Mouse (Mus musculus): ENCODE measurements around the gene Ric8a. TPM values are rescaled to one million over a fixed set of nuclear protein-coding genes. Genes with fewer than 3 reads are reported as not detected.

Gene Ric8a
- polyA plus RNA-seq, 1 experiment from 2014 or later = 62.5 TPM

DNA sequence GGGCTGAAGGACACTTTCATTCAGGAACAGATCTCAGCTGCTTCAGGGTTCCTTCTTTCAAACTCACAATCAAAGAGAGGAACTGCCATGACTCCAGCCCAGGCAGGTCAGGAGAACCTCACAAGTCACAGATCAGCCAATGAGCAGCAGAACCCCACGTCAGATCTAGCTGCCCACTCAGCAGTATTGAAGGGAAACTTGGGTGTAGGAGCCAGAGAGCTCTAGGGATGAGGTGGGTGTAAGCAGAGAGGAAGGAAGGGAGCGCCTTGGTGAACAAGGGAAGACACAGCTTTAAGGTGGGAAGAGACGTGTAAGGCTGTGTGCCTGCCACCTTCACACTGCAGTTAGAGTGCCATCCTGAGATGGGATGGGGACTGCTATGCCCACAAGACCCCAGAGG is 55.5 kb downstream of the Ric8a start:
- no peak for ATAC-seq (ENCODE audit: insufficient read depth, low FRiP score)
- no peaks in the 10 kb centered on the region for H3K9me3 ChIP-seq (replicated peaks; ENCODE audit: control insufficient read depth, low read length)
- WGBS = 49% methylated on average over 3 of the region's 3 CpGs
- no peak overlapping the region for H3K4me3 ChIP-seq (replicated peaks; ENCODE audit: low read length)
- no peaks in the 10 kb centered on the region for H3K4me1 ChIP-seq (ENCODE audit: control insufficient read depth, insufficient read depth, low read length)
- no peaks in the 10 kb centered on the region for H3K27me3 ChIP-seq (ENCODE audit: control insufficient read depth, insufficient read depth, low read length)
- peak overlapping the region; percentile 90 for H3K27ac ChIP-seq (ENCODE audit: low read length)
- H3K36me3 ChIP-seq (ENCODE audit: control insufficient read depth, insufficient read depth, low read length) = no peaks in the 10 kb centered on the region
- H3K4me2 ChIP-seq (ENCODE audit: low read depth, low read length) = 0 out of 2 replicates have a peak overlapping the region, but pooled peaks have one; percentile 15
- peak overlapping the region; percentile 43; the same call in 1 of the 2 replicates for H3K9ac ChIP-seq (ENCODE audit: low read length)

- ATAC-seq (ENCODE audit: insufficient read depth, low FRiP score) = peak; percentile 89
- Histone ChIP-seq H3K9me3 (replicated peaks; ENCODE audit: control insufficient read depth, low read length) (no peaks in the 10 kb centered on the region), H3K27me3 (ENCODE audit: control insufficient read depth, insufficient read depth, low read length) (no peaks in the 10 kb centered on the region), H3K27ac (ENCODE audit: low read length) (peak overlapping the region; percentile 90), H3K4me3 (replicated peaks; ENCODE audit: low read length) (no peak overlapping the region), H3K36me3 (ENCODE audit: control insufficient read depth, insufficient read depth, low read length) (no peaks in the 10 kb centered on the region), H3K9ac (ENCODE audit: low read length) (peak overlapping the region; percentile 43; the same call in 1 of the 2 replicates), H3K4me1 (ENCODE audit: control insufficient read depth, insufficient read depth, low read length) (no peaks in the 10 kb centered on the region), H3K4me2 (ENCODE audit: low read depth, low read length) (peak overlapping the region; percentile 15; the same call in 1 of the 2 replicates)
- WGBS = 56% methylated on average over 5 of the region's 5 CpGs
Measured at GRCm38 (mm10) chr7:140912846-140913482, 56.2 kb downstream of the Ric8a start.

Other genes starting within 250 kb of the Ric8a start
- gene Olfr61, start 228.0 kb upstream of the Ric8a start, polyA plus RNA-seq (2015; fragmentation: Nextera tagmentation; extraction: Ambion mirVana) = not detected in 2 replicates
- gene Olfr53, start 210.5 kb upstream of the Ric8a start, polyA plus RNA-seq (2015; fragmentation: Nextera tagmentation; extraction: Ambion mirVana) = not detected in 2 replicates
- gene Olfr539, start 197.0 kb upstream of the Ric8a start, polyA plus RNA-seq (2015; fragmentation: Nextera tagmentation; extraction: Ambion mirVana) = not detected in 2 replicates
- not detected in 2 replicates for gene Olfr45, start 175.0 kb upstream of the Ric8a start, polyA plus RNA-seq (2015; fragmentation: Nextera tagmentation; extraction: Ambion mirVana)
- gene Olfr541, start 159.7 kb upstream of the Ric8a start, polyA plus RNA-seq (2015; fragmentation: Nextera tagmentation; extraction: Ambion mirVana) = not detected in 2 replicates
- gene Cyp2e1, start 93.2 kb upstream of the Ric8a start, polyA plus RNA-seq (2015; fragmentation: Nextera tagmentation; extraction: Ambion mirVana) = not detected in 2 replicates
- gene Syce1, start 69.1 kb upstream of the Ric8a start, polyA plus RNA-seq (2015; fragmentation: Nextera tagmentation; extraction: Ambion mirVana) = 0.35 TPM in 1 of 2 replicates, not detected in the other
- 1.3 and 1.9 TPM in 2 replicates for gene Zfp941, start 34.8 kb upstream of the Ric8a start, polyA plus RNA-seq (2015; fragmentation: Nextera tagmentation; extraction: Ambion mirVana)
- 26.7 and 34.7 TPM in 2 replicates for gene Urah, start 21.9 kb upstream of the Ric8a start, polyA plus RNA-seq (2015; fragmentation: Nextera tagmentation; extraction: Ambion mirVana)
- gene Scgb1c1, start 11.4 kb upstream of the Ric8a start, polyA plus RNA-seq (2015; fragmentation: Nextera tagmentation; extraction: Ambion mirVana) = not detected in 2 replicates
- 0.08 TPM in 1 of 2 replicates, not detected in the other for gene Odf3, start 9.2 kb upstream of the Ric8a start, polyA plus RNA-seq (2015; fragmentation: Nextera tagmentation; extraction: Ambion mirVana)
- not detected in 2 replicates for gene Gm45785, start 626 bp upstream of the Ric8a start, polyA plus RNA-seq (2015; fragmentation: Nextera tagmentation; extraction: Ambion mirVana)
- 43.5 and 46.6 TPM in 2 replicates for gene Bet1l, start 620 bp downstream of the Ric8a start, polyA plus RNA-seq (2015; fragmentation: Nextera tagmentation; extraction: Ambion mirVana)
- 189 and 193 TPM in 2 replicates for gene Psmd13, start 25.0 kb downstream of the Ric8a start, polyA plus RNA-seq (2015; fragmentation: Nextera tagmentation; extraction: Ambion mirVana)
- gene Sirt3, start 25.4 kb downstream of the Ric8a start, polyA plus RNA-seq (2015; fragmentation: Nextera tagmentation; extraction: Ambion mirVana) = 24.0 and 27.4 TPM in 2 replicates
- 1.3 and 19.4 TPM in 2 replicates for gene Cox8b, start 43.5 kb downstream of the Ric8a start, polyA plus RNA-seq (2015; fragmentation: Nextera tagmentation; extraction: Ambion mirVana)
- 9.9 and 10.0 TPM in 2 replicates for gene Nlrp6, start 63.9 kb downstream of the Ric8a start, polyA plus RNA-seq (2015; fragmentation: Nextera tagmentation; extraction: Ambion mirVana)
- 25.6 and 27.3 TPM in 2 replicates for gene Pgghg, start 84.4 kb downstream of the Ric8a start, polyA plus RNA-seq (2015; fragmentation: Nextera tagmentation; extraction: Ambion mirVana)
- 3.8 and 4.4 TPM in 2 replicates for gene Ifitm5, start 93.3 kb downstream of the Ric8a start, polyA plus RNA-seq (2015; fragmentation: Nextera tagmentation; extraction: Ambion mirVana)
- gene Gm45717, start 99.0 kb downstream of the Ric8a start, polyA plus RNA-seq (2015; fragmentation: Nextera tagmentation; extraction: Ambion mirVana) = not detected in 2 replicates
- gene Ifitm2, start 99.0 kb downstream of the Ric8a start, polyA plus RNA-seq (2015; fragmentation: Nextera tagmentation; extraction: Ambion mirVana) = 1,006 and 1,276 TPM in 2 replicates
- gene Ifitm1, start 110.3 kb downstream of the Ric8a start, polyA plus RNA-seq (2015; fragmentation: Nextera tagmentation; extraction: Ambion mirVana) = 156 and 185 TPM in 2 replicates
- 322 and 395 TPM in 2 replicates for gene Ifitm3, start 153.8 kb downstream of the Ric8a start, polyA plus RNA-seq (2015; fragmentation: Nextera tagmentation; extraction: Ambion mirVana)
- 5.5 and 7.5 TPM in 2 replicates for gene Ifitm6, start 161.0 kb downstream of the Ric8a start, polyA plus RNA-seq (2015; fragmentation: Nextera tagmentation; extraction: Ambion mirVana)
- not detected in 2 replicates for gene Gm17387, start 172.2 kb downstream of the Ric8a start, polyA plus RNA-seq (2015; fragmentation: Nextera tagmentation; extraction: Ambion mirVana)
- 4.9 and 5.1 TPM in 2 replicates for gene B4galnt4, start 204.1 kb downstream of the Ric8a start, polyA plus RNA-seq (2015; fragmentation: Nextera tagmentation; extraction: Ambion mirVana)
- gene Pkp3, start 221.3 kb downstream of the Ric8a start, polyA plus RNA-seq (2015; fragmentation: Nextera tagmentation; extraction: Ambion mirVana) = 74.2 and 103 TPM in 2 replicates
- 14.1 and 14.7 TPM in 2 replicates for gene Sigirr, start 243.6 kb downstream of the Ric8a start, polyA plus RNA-seq (2015; fragmentation: Nextera tagmentation; extraction: Ambion mirVana)